Mouse (Mus musculus): ENCODE results near the gene Cpt2. TPM values are rescaled to one million over a fixed set of nuclear protein-coding genes. Genes with fewer than 3 reads are reported as not detected.

Cpt2 gene
- polyA plus RNA-seq, 1 experiment from 2014 or later = 52.8 TPM

DNA sequence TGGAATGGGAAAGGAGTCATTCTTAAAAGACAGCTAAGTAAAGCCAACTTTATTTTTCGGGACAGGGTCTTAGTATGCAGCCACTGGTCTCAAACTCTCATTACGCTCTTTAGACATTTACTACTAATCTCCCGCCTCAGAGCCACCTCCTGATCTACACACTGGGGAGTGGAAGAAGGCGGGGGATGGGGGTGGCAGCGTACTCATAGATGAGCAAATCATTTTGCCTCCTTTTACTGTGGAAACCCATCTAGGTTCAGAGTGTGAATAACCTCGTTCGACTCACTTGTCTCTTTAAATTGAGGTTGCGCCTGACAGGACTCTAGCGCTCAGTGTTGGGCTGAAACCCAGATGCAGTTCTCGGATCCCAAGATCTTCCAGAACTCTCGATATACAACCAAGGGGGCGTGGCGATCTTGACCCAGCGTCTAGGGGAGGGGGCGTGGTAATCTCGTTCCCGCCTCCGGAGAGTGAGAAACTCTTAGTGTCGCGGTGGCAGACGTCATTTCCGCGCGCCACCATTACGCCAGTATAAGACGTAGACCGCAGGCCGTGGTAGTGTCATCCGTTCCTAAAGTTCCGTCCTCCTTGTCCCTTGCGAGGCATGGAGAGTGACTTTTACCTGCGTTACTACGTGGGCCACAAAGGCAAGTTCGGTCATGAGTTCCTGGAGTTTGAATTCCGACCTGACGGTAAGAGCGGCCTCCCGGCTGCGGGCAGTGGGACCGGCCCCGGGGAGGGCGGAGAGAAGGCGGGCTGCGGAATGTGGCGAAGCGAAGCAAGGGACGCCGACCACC lies 44.0 kb downstream of the Cpt2 start, which contains the start of gene Magoh:
Gene Magoh, plus strand, starts transcription at position 502 of the 797 bp plus-strand sequence.
- peak within 1 kb of the TSS; percentile 95 for H3K4me2 ChIP-seq
- H3K9ac ChIP-seq (ENCODE audit: low read depth, low read length) = peak within 1 kb of the TSS; percentile 66
- WGBS = 2% methylated on average over 48 of the region's 48 CpGs
- peaks cover 18% of the 10 kb centered on the region; the same call in 1 of the 2 replicates for H3K36me3 ChIP-seq (ENCODE audit: control insufficient read depth, insufficient read depth, low read length)
- H3K4me1 ChIP-seq (replicated peaks; ENCODE audit: control insufficient read depth, insufficient read depth, low read length) = peaks cover 10% of the 10 kb centered on the region; the same call in 1 of the 2 replicates
- H3K27ac ChIP-seq (ENCODE audit: low read depth, low read length) = peak within 1 kb of the TSS; percentile 28; the same call in 1 of the 2 replicates
- ATAC-seq (replicated peaks; ENCODE audit: low FRiP score) (peak; percentile 97), DNase-seq (ENCODE audit: low spot score) (peak; percentile 92)
- no peaks in the 10 kb centered on the region for H3K9me3 ChIP-seq (ENCODE audit: control insufficient read depth, low read length)
- no peaks in the 10 kb centered on the region for H3K27me3 ChIP-seq (replicated peaks; ENCODE audit: control insufficient read depth, insufficient read depth, low read length)
- peak within 1 kb of the TSS; percentile 68 for H3K4me3 ChIP-seq (ENCODE audit: low read depth, low read length)

DNA sequence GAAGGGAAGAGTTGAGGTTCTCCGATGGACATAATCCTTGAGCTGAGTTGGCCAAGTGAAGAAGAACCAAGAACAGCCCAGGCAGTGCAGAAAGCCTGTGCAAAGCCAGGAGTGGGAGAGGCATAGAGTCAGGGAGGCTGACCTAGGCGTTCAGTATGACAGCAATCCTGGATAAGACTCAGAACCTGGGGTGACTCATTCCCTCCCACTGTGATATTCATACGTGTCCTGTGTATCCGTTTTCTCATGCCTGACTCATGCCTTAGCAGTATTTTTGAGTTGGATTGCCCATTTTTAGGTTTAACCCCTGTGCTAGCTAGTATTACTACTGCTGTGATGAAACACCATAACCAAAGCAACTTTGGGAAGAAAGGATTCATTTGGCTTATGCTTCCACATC lies 58.5 kb downstream of the Cpt2 start:
- DNase-seq (ENCODE audit: low spot score) (no peak), ATAC-seq (replicated peaks; ENCODE audit: low FRiP score) (no peak)
- no peaks in the 10 kb centered on the region for H3K36me3 ChIP-seq (ENCODE audit: control insufficient read depth, insufficient read depth, low read length)
- no peak overlapping the region for H3K9ac ChIP-seq (ENCODE audit: low read depth, low read length)
- no peak overlapping the region for H3K4me2 ChIP-seq
- no peak overlapping the region for H3K4me3 ChIP-seq (ENCODE audit: low read depth, low read length)
- H3K27ac ChIP-seq (ENCODE audit: low read depth, low read length) = no peak overlapping the region
- no peaks in the 10 kb centered on the region for H3K9me3 ChIP-seq (ENCODE audit: control insufficient read depth, low read length)
- no peaks in the 10 kb centered on the region for H3K27me3 ChIP-seq (replicated peaks; ENCODE audit: control insufficient read depth, insufficient read depth, low read length)
- no peaks in the 10 kb centered on the region for H3K4me1 ChIP-seq (replicated peaks; ENCODE audit: control insufficient read depth, insufficient read depth, low read length)
- 84% methylated on average over 4 of the region's 4 CpGs for WGBS

DNA sequence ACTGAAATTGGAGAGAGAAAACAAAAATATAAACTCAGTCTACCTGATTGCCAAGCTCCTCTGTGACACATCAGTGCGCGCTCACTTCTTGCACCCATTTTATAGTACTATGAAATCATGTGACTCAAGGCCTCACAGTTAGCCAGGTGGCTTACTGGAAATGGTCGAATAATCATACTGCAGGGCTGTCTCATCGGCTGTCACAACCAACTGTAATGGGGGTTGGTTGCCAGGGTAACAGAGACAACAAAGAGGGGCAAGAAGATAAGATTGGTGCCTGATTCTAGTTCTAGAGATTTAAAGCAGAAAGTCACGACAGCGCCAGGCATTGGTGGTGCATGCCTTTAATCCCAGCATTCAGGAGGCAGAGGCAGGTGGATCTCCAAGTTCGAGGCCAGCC lies 64.4 kb downstream of the Cpt2 start:
- no peaks in the 10 kb centered on the region; the same call in 1 of the 2 replicates for H3K4me1 ChIP-seq (replicated peaks; ENCODE audit: control insufficient read depth, insufficient read depth, low read length)
- no peak overlapping the region for H3K27ac ChIP-seq (ENCODE audit: low read depth, low read length)
- H3K4me3 ChIP-seq (ENCODE audit: low read depth, low read length) = no peak overlapping the region
- no peak for ATAC-seq (replicated peaks; ENCODE audit: low FRiP score)
- H3K4me2 ChIP-seq = no peak overlapping the region
- 83% methylated on average over 7 of the region's 7 CpGs for WGBS
- no peaks in the 10 kb centered on the region for H3K27me3 ChIP-seq (replicated peaks; ENCODE audit: control insufficient read depth, insufficient read depth, low read length)
- no peak overlapping the region for H3K9ac ChIP-seq (ENCODE audit: low read depth, low read length)
- no peak for DNase-seq (ENCODE audit: low spot score)
- no peaks in the 10 kb centered on the region for H3K9me3 ChIP-seq (ENCODE audit: control insufficient read depth, low read length)
- no peaks in the 10 kb centered on the region for H3K36me3 ChIP-seq (ENCODE audit: control insufficient read depth, insufficient read depth, low read length)

DNA sequence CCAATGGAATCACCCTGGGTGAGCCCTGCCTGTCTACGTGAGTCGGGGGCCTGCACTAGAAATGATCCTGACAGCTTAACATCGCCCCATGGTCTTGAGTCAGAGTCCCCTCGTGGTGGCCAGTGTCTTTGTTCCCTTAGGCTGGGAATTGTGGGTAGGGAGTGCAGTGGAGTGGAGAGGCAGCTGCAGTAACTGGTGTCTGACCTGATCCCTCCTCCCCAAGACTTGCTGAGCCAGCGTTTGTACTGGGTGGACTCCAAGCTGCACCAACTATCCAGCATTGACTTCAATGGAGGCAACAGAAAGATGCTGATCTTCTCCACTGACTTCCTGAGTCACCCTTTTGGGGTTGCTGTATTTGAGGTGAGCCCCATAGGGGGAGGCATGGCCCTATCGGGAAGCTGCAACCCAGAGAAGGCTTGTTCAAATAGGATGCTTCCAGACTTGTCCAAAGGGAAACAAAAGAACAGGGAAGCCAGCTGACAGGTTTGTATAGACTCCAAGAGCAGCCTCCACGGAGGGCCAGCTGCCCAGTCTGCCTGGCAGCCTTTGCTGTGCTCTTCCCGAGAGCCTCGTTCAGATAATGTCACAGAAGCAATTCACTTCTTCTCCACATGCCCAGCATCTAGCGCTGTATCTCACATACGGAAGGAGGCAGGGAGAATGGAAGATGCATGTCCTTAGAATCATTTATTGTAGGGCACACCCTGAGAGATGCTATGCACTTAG lies 66.3 kb downstream of the Cpt2 start:
- H3K36me3 ChIP-seq (ENCODE audit: control insufficient read depth, insufficient read depth, low read length) = no peaks in the 10 kb centered on the region
- H3K4me2 ChIP-seq = no peak overlapping the region
- no peaks in the 10 kb centered on the region; the same call in 1 of the 2 replicates for H3K4me1 ChIP-seq (replicated peaks; ENCODE audit: control insufficient read depth, insufficient read depth, low read length)
- no peak overlapping the region for H3K4me3 ChIP-seq (ENCODE audit: low read depth, low read length)
- no peaks in the 10 kb centered on the region for H3K27me3 ChIP-seq (replicated peaks; ENCODE audit: control insufficient read depth, insufficient read depth, low read length)
- ATAC-seq (replicated peaks; ENCODE audit: low FRiP score) (no peak), DNase-seq (ENCODE audit: low spot score) (no peak)
- no peak overlapping the region for H3K9ac ChIP-seq (ENCODE audit: low read depth, low read length)
- WGBS = 73% methylated on average over 11 of the region's 11 CpGs
- no peaks in the 10 kb centered on the region for H3K9me3 ChIP-seq (ENCODE audit: control insufficient read depth, low read length)
- no peak overlapping the region for H3K27ac ChIP-seq (ENCODE audit: low read depth, low read length)

Other genes with a start within 250 kb of the Cpt2 start
- not detected in 2 replicates for gene Dmrtb1, start 239.4 kb downstream of the Cpt2 start, polyA plus RNA-seq (2014; fragmentation: Nextera tagmentation; extraction: Ambion mirVana)
- gene Lrp8, start 121.3 kb downstream of the Cpt2 start, polyA plus RNA-seq (2014; fragmentation: Nextera tagmentation; extraction: Ambion mirVana) = 5.3 and 5.9 TPM in 2 replicates
- 215 and 224 TPM in 2 replicates for gene Magoh, start 43.9 kb downstream of the Cpt2 start, polyA plus RNA-seq (2014; fragmentation: Nextera tagmentation; extraction: Ambion mirVana)
- gene 0610037L13Rik, start 33.8 kb downstream of the Cpt2 start, polyA plus RNA-seq (2014; fragmentation: Nextera tagmentation; extraction: Ambion mirVana) = 89.2 and 90.7 TPM in 2 replicates
- not detected in 2 replicates for gene Slc1a7, start 44.7 kb upstream of the Cpt2 start, polyA plus RNA-seq (2014; fragmentation: Nextera tagmentation; extraction: Ambion mirVana)
- 0.40 and 0.92 TPM in 2 replicates for gene Podn, start 172.8 kb upstream of the Cpt2 start, polyA plus RNA-seq (2014; fragmentation: Nextera tagmentation; extraction: Ambion mirVana)
- 231 and 232 TPM in 2 replicates for gene Scp2, start 221.4 kb upstream of the Cpt2 start, polyA plus RNA-seq (2014; fragmentation: Nextera tagmentation; extraction: Ambion mirVana)
- 17.6 and 20.4 TPM in 2 replicates for gene Echdc2, start 241.8 kb upstream of the Cpt2 start, polyA plus RNA-seq (2014; fragmentation: Nextera tagmentation; extraction: Ambion mirVana)